Mouse (Mus musculus): ENCODE measurements around the gene Diaph3. TPM values are rescaled to one million over a fixed set of nuclear protein-coding genes. Genes with fewer than 3 reads are reported as not detected.

The Diaph3 gene
- polyA plus RNA-seq, 1 experiment from 2014 or later, result 7.4 TPM

DNA sequence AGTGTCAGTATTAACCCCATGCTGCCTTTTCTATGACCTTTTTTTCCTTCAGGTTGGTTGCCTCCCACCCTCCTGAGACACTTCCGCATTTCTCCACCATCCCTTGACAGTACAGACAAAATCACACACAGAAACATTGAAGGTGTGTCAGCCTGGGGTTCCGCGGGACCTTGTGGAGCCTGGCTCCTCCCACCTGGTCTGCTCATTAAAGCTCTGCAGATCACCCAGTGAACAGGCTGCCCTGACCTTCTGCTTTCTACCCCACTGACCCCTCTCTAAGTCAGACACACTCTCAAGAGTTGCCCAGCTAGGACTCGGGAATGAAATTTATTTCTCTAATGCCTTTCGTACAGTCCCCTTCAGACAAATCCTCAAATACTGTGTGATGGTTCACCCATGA lies 500.9 kb downstream of the Diaph3 start:
- no peak for ATAC-seq (ENCODE audit: low FRiP score)

GRCm38 (mm10) chr14:86635594-86636140 lies 505.4 kb downstream of the Diaph3 start:
- H3K9me3 ChIP-seq (ENCODE audit: control insufficient read depth, low read length), result no peaks in the 10 kb centered on the region

More for the DNA sequence above, 500.9 kb downstream of the Diaph3 start:
- H3K4me2 ChIP-seq, result no peak overlapping the region
- no peaks in the 10 kb centered on the region for H3K9me3 ChIP-seq (ENCODE audit: control insufficient read depth, low read length)
- no peaks in the 10 kb centered on the region for H3K27me3 ChIP-seq (ENCODE audit: control insufficient read depth, insufficient read depth, low read length)
- H3K27ac ChIP-seq (ENCODE audit: low read depth, low read length), result no peak overlapping the region
- WGBS, result 56% methylated on average over 5 of the region's 5 CpGs
- H3K4me1 ChIP-seq (ENCODE audit: control insufficient read depth, insufficient read depth, low read length), result peaks cover 7% of the 10 kb centered on the region; the same call in 1 of the 2 replicates
- H3K36me3 ChIP-seq (ENCODE audit: control insufficient read depth, insufficient read depth, low read length), result no peaks in the 10 kb centered on the region
- DNase-seq (ENCODE audit: low spot score, missing footprints), result no peak
- H3K9ac ChIP-seq (ENCODE audit: low read length), result no peak overlapping the region
- no peak overlapping the region for H3K4me3 ChIP-seq (ENCODE audit: low read depth, low read length)

DNA sequence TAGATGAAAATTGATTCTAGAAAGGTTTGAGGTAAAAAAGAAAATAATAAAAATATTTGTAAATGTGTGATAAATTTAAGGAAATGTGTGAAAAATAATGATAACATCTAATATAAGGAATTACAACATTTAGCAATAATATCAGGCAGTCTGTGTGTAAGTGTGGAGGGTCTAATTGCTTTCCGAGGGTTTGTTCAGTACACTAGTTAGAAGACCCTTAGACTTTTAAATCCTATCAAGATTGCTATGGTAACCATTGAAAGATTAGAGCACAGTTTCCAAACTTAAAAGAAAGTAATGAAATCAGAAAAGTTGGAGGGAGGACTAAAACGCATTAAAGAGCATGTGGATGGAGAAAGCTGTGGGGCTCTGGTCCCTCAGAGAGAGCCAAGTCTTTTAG lies 506.0 kb downstream of the Diaph3 start:
- no peak overlapping the region for H3K4me3 ChIP-seq (ENCODE audit: low read depth, low read length)
- DNase-seq (ENCODE audit: low spot score, missing footprints) (no peak), ATAC-seq (ENCODE audit: low FRiP score) (peak; percentile 57; the same call in 1 of the 2 replicates)
- H3K4me2 ChIP-seq, result no peak overlapping the region
- 15% methylated on average over 2 of the region's 2 CpGs for WGBS
- H3K27ac ChIP-seq (ENCODE audit: low read depth, low read length), result no peak overlapping the region
- H3K9ac ChIP-seq (ENCODE audit: low read length), result no peak overlapping the region
- H3K9me3 ChIP-seq (ENCODE audit: control insufficient read depth, low read length), result no peaks in the 10 kb centered on the region
- H3K27me3 ChIP-seq (ENCODE audit: control insufficient read depth, insufficient read depth, low read length), result no peaks in the 10 kb centered on the region
- no peaks in the 10 kb centered on the region for H3K4me1 ChIP-seq (ENCODE audit: control insufficient read depth, insufficient read depth, low read length)
- H3K36me3 ChIP-seq (ENCODE audit: control insufficient read depth, insufficient read depth, low read length), result no peaks in the 10 kb centered on the region

More at GRCm38 (mm10) chr14:86635594-86636140, 505.4 kb downstream of the Diaph3 start:
- Histone ChIP-seq H3K27ac (ENCODE audit: low read depth, low read length) (no peak overlapping the region), H3K9ac (ENCODE audit: low read length) (no peak overlapping the region), H3K4me1 (ENCODE audit: control insufficient read depth, insufficient read depth, low read length) (no peaks in the 10 kb centered on the region), H3K4me3 (ENCODE audit: low read depth, low read length) (no peak overlapping the region), H3K27me3 (ENCODE audit: control insufficient read depth, insufficient read depth, low read length) (no peaks in the 10 kb centered on the region), H3K36me3 (ENCODE audit: control insufficient read depth, insufficient read depth, low read length) (no peaks in the 10 kb centered on the region), H3K4me2 (no peak overlapping the region)
- ATAC-seq (ENCODE audit: low FRiP score) (peak; percentile 65), DNase-seq (ENCODE audit: low spot score, missing footprints) (peak; percentile 78)
- WGBS, result 27% methylated on average over 6 of the region's 6 CpGs

GRCm38 (mm10) chr14:86633799-86634198 lies 507.2 kb downstream of the Diaph3 start:
- Histone ChIP-seq H3K9me3 (ENCODE audit: control insufficient read depth, low read length) (no peaks in the 10 kb centered on the region), H3K4me3 (ENCODE audit: low read depth, low read length) (no peak overlapping the region), H3K4me2 (no peak overlapping the region), H3K36me3 (ENCODE audit: control insufficient read depth, insufficient read depth, low read length) (no peaks in the 10 kb centered on the region), H3K27me3 (ENCODE audit: control insufficient read depth, insufficient read depth, low read length) (no peaks in the 10 kb centered on the region), H3K4me1 (ENCODE audit: control insufficient read depth, insufficient read depth, low read length) (no peaks in the 10 kb centered on the region), H3K27ac (ENCODE audit: low read depth, low read length) (no peak overlapping the region), H3K9ac (ENCODE audit: low read length) (no peak overlapping the region)
- 50% methylated on average over 5 of the region's 5 CpGs for WGBS
- ATAC-seq (ENCODE audit: low FRiP score), result no peak
- DNase-seq (ENCODE audit: low spot score, missing footprints), result peak; percentile 86

- ATAC-seq (ENCODE audit: low FRiP score) (no peak), DNase-seq (ENCODE audit: low spot score, missing footprints) (no peak)
- WGBS, result 93% methylated on average over 5 of the region's 5 CpGs
These were observed 516.1 kb downstream of the Diaph3 start for GRCm38 (mm10) chr14:86624816-86625425.

DNA sequence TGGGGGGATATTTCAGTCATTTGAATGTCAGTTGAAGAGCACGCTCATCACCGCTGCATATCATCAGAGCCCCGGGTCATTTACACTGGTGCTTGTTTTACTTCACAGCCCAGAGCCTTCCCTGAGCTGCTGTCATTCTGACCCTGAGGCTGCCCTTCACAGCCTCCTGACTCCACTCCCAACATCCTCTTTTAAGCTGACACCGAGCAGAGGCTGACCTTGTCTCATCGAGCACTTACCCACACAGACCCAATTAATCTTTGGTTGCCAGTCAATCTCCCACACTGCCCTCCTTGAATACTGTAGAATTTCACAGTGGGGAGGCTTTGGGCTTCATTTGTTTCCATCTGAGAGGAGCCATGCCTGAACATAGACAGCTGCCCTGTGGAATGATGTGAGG lies 521.4 kb downstream of the Diaph3 start:
- H3K36me3 ChIP-seq (ENCODE audit: control insufficient read depth, insufficient read depth, low read length), result no peaks in the 10 kb centered on the region

More at GRCm38 (mm10) chr14:86624816-86625425, 516.1 kb downstream of the Diaph3 start:
- Histone ChIP-seq H3K4me3 (ENCODE audit: low read depth, low read length) (no peak overlapping the region), H3K27ac (ENCODE audit: low read depth, low read length) (no peak overlapping the region), H3K9me3 (ENCODE audit: control insufficient read depth, low read length) (no peaks in the 10 kb centered on the region), H3K27me3 (ENCODE audit: control insufficient read depth, insufficient read depth, low read length) (no peaks in the 10 kb centered on the region), H3K9ac (ENCODE audit: low read length) (no peak overlapping the region), H3K4me2 (no peak overlapping the region), H3K4me1 (ENCODE audit: control insufficient read depth, insufficient read depth, low read length) (no peaks in the 10 kb centered on the region), H3K36me3 (ENCODE audit: control insufficient read depth, insufficient read depth, low read length) (no peaks in the 10 kb centered on the region)

More for the DNA sequence above, 521.4 kb downstream of the Diaph3 start:
- H3K27me3 ChIP-seq (ENCODE audit: control insufficient read depth, insufficient read depth, low read length), result no peaks in the 10 kb centered on the region
- H3K27ac ChIP-seq (ENCODE audit: low read depth, low read length), result no peak overlapping the region
- DNase-seq (ENCODE audit: low spot score, missing footprints) (no peak), ATAC-seq (ENCODE audit: low FRiP score) (no peak)
- no peaks in the 10 kb centered on the region for H3K9me3 ChIP-seq (ENCODE audit: control insufficient read depth, low read length)
- no peak overlapping the region for H3K4me2 ChIP-seq
- H3K4me3 ChIP-seq (ENCODE audit: low read depth, low read length), result no peak overlapping the region
- no peak overlapping the region for H3K9ac ChIP-seq (ENCODE audit: low read length)
- no peaks in the 10 kb centered on the region for H3K4me1 ChIP-seq (ENCODE audit: control insufficient read depth, insufficient read depth, low read length)
- 72% methylated on average over 5 of the region's 5 CpGs for WGBS

Small RNAs within 50 kb of the gene (microRNA-seq; reads per million reads assigned to microRNA genes)
- gene Gm23438, result not detected
